Mouse (Mus musculus) right cerebral cortex, adult 18-20 months (tissue): ENCODE measurements around the gene D8Ertd738e.

Source experiments
- DNase-seq: peaks from one replicate; pipeline ENCODE4 v3.0.0; 2022; ENCODE audit warnings: mixed read lengths

Gene D8Ertd738e

DNA sequence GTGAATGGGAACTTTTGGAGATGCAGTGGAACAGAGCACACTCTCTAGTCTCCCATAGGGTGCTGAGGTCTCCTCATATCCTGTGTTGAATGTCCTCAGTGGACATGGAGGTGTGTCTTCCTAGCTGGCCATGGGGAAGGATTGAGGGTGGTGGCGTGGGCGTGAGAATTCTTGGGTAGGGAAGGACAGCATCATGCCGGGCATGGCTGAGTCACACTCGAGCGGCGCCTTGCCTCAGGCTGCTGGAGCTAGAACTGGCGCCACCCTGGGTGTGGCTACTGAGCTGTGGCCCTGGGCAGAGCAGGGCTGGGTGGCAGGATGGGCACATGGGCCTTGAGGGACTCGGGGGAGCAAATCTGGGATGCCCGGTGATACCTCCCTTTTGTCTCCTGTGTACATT, 47.1 kb downstream of the D8Ertd738e start:
- peak; percentile 76 for DNase-seq

DNA sequence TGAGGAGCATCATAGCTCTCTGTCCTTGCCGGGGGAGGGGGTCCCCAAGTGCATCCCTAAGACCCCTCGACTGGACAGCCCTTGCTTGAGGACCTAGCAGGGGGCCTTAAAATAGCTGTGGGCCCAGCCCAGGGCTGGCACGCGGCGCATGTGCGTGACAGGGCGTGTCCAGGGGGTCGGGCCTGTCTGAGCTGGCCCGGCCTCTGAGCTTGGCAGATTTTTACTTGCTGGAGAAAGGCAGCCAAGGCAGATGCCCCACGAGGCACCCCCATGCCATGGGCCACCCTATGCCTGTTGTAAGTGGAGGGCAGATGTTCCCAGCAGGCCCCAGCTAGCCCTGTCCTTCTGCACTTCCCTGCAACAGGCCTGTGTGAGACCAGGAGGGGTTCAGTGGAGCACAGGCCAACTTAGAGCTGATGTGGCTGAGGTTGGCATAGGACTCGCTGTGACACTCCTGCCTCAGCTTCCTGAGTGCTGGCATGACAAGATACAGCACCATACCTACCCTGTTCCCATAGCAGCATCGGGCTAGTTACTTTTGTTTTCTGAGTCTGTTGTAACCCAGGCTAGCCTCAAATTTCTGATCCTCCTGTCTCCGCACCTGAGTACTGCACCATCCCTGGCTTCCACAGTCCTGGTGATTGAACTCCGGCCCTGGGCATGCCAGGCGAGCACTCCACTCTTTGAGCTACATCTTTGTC, 47.8 kb downstream of the D8Ertd738e start:
- no peak for DNase-seq

GRCm38 (mm10) chr8:84200652-84201544, 48.6 kb downstream of the D8Ertd738e start:
- DNase-seq, result peak; percentile 57

DNA sequence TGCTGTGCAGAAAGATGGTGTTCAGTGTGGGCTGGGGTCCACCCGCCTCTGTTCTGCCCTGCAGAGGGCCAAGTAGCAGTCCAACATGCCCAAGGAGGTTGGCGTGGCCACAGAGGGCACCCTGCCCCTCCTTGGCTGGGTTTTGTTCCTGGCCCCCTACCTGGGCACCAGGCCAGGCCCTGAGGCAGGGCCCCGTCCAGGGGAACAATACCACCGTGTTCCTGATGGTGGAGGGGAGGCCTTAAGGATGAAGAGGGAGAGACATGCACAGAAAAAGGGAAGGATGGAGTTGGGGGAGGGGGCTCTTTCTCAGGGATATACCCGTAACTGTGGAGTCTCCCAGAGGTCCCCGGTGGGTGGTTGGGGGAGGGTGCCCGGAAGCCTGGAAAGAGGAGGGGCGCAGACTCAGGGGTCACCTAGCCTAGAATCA, 49.4 kb downstream of the D8Ertd738e start:
- no peak for DNase-seq

DNA sequence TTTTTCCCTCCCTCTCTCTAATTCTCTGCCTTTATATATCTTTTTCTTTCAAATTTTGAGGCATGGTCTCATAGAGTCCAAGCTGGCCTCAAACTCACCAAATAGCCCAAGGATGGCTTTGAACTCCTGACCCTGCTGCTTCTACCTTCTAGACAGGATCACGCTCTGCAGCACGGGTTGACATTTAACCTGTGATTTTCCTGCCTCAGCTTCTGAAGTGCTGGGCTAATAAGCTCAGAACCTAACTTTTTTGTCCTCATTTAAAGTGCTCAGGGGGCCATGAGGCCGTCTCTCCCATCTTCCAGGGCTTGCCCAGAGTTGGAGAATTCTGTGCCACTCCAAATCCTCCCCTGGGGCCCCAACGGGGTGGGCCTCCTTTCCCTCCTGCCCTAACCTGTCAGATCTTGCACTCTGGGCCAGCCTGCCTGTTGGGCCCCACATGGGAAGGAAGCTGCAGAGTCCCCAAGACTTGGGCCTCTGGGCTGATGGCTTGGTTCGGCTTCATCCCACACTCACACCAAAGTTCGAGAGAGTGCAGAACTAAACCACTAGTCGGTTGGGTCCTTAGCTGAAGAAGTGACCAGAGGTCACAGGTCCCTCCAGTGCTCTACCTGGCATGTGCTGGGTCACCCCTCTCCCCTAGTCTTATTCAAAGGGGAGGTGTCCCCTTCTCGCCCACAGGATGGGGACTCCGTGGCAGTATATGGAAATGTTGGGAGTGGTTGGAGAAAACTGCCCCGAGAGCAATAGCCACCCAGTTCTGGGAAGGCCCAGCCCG, 50.0 kb downstream of the D8Ertd738e start:
- no peak for DNase-seq

GRCm38 (mm10) chr8:84198871-84199270, 50.6 kb downstream of the D8Ertd738e start:
- no peak for DNase-seq

GRCm38 (mm10) chr8:84197922-84198774, 51.4 kb downstream of the D8Ertd738e start:
- peak; percentile 87 for DNase-seq

DNA sequence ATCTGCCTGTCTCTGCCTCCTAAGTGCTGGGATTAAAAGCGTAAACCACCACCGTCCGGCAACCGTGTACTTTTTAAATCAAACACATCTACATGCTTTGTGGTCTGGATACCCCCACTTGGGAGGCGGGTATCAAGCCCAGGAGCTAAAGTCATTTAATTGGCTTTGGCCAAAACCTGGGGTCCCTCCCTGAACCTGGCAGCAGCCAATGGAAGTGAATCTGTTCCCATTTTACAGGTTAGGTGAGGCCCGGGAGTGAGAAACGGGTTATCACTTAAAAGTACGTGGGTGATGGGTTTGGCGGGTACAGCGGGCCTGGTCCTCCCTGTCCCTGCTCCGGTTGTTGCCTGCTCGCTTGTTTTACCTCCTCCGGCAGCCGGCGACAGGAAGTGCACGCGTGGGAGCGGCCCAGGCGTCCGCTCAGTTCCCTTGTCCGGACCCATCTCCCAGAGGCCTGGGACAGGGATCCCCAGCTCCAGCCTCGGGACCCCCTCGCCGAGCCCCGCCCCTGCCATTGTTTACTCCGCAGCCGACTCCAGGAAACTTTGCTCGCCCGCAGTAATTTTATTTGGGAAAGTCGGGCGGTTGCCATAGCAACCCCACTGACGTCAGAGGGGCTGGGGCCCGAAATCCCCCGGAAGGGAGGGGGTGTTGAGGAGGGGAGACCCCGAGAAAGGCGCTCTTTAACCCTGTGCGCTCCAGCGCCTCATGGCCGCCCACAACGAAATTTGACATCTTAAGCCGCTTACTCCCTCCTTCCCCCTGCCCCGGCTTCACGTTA, 52.2 kb downstream of the D8Ertd738e start:
- DNase-seq, result peak; percentile 70
